Comparison of ENCODE assay signal across 8 mouse cellular contexts in genomic region chr15:83526424-83527091, GRCm38 (mm10). TPM values are rescaled to one million over a fixed set of nuclear protein-coding genes. Genes with fewer than 3 reads are reported as not detected.
DNase-seq lines count a peak whose midpoint lies in the region; ATAC-seq and TF ChIP-seq lines count a peak whose summit lies in the region.

Gene Bik (plus strand): TSS chr15:83526862.

- ATAC-seq in hindbrain, embryonic 13.5 days (ENCODE audit: low FRiP score): peak; percentile 68; the same call in 1 of the 2 replicates
- ATAC-seq in midbrain, embryonic 15.5 days (replicated peaks): peak; percentile 45; the same call in 1 of the 2 replicates

- H3K27me3 ChIP-seq in E14TG2a.4 (ENCODE audit: insufficient read depth, low read length): peaks cover 53% of the 10 kb centered on the region
- peaks cover 49% of the 10 kb centered on the region for H3K27me3 ChIP-seq in hindbrain, embryonic 13.5 days
- peaks cover 36% of the 10 kb centered on the region for H3K27me3 ChIP-seq in midbrain, embryonic 15.5 days (replicated peaks)

- H3K9ac ChIP-seq in hindbrain, embryonic 13.5 days: peak within 1 kb of the TSS; percentile 66
- H3K9ac ChIP-seq in midbrain, embryonic 15.5 days: peak within 1 kb of the TSS; percentile 26

- peak within 1 kb of the TSS; percentile 85 for H3K4me3 ChIP-seq in E14TG2a.4 (replicated peaks; ENCODE audit: low read length)
- peak within 1 kb of the TSS; percentile 80 for H3K4me3 ChIP-seq in bone marrow, adult 2 months (replicated peaks; ENCODE audit: control insufficient read depth, low read depth, low read length)
- peak within 1 kb of the TSS; percentile 49 for H3K4me3 ChIP-seq in hindbrain, embryonic 13.5 days
- peak within 1 kb of the TSS; percentile 45 for H3K4me3 ChIP-seq in midbrain, embryonic 15.5 days

- H3K27ac ChIP-seq in bone marrow, adult 2 months (ENCODE audit: control insufficient read depth, insufficient read depth, low read depth, low read length, poor library complexity): peak within 1 kb of the TSS; percentile 17; the same call in 1 of the 2 replicates
- H3K27ac ChIP-seq in hindbrain, embryonic 13.5 days: no peak within 1 kb of the TSS
- no peak within 1 kb of the TSS for H3K27ac ChIP-seq in midbrain, embryonic 15.5 days

- TF ChIP-seq CTCF in E14TG2a.4 (conservative IDR thresholded peaks at IDR 0.05; ENCODE audit: low read length): no peak
- no peak for TF ChIP-seq CTCF in bone marrow, adult 2 months (IDR thresholded peaks at IDR 0.05; ENCODE audit: control insufficient read depth, insufficient read depth, low read length)

- TF ChIP-seq POLR2A in bone marrow, adult 2 months (IDR thresholded peaks at IDR 0.05; ENCODE audit: borderline replicate concordance, control insufficient read depth, low read depth, low read length): no peak; the same call in 1 of the 2 replicates

- DNase-seq in forelimb bud, embryonic 11.5 days (ENCODE audit: low read depth, low spot score): peak; percentile 52
- DNase-seq in liver: peak; percentile 70
- peak; percentile 48 for DNase-seq in testis, postnatal 14 days (ENCODE audit: low spot score)
- DNase-seq in frontal cortex, postnatal 25 days (ENCODE audit: low spot score in 2 of 2): no peak

- peak within 1 kb of the TSS; percentile 82 for H3K4me2 ChIP-seq in hindbrain, embryonic 13.5 days
- peak within 1 kb of the TSS; percentile 94 for H3K4me2 ChIP-seq in midbrain, embryonic 15.5 days

- H3K4me1 ChIP-seq in E14TG2a.4 (replicated peaks; ENCODE audit: low read depth, low read length): peaks cover 56% of the 10 kb centered on the region
- H3K4me1 ChIP-seq in bone marrow, adult 2 months (ENCODE audit: control insufficient read depth, insufficient read depth, low read length): peaks cover 1% of the 10 kb centered on the region
- peaks cover 28% of the 10 kb centered on the region for H3K4me1 ChIP-seq in hindbrain, embryonic 13.5 days (replicated peaks)
- peaks cover 22% of the 10 kb centered on the region for H3K4me1 ChIP-seq in midbrain, embryonic 15.5 days

- H3K36me3 ChIP-seq in E14TG2a.4 (ENCODE audit: insufficient read depth, low read length): peaks cover 5% of the 10 kb centered on the region; the same call in 1 of the 2 replicates
- H3K36me3 ChIP-seq in hindbrain, embryonic 13.5 days: no peaks in the 10 kb centered on the region
- H3K36me3 ChIP-seq in midbrain, embryonic 15.5 days (replicated peaks): no peaks in the 10 kb centered on the region

- under 1% methylated on average over 45 of the region's 45 CpGs for WGBS in bone marrow, adult 2 months
- under 1% methylated on average over 38 of the region's 45 CpGs for WGBS in hindbrain, embryonic 13.5 days
- under 1% methylated on average over 40 of the region's 45 CpGs for WGBS in midbrain, embryonic 15.5 days

- H3K9me3 ChIP-seq in E14TG2a.4 (ENCODE audit: low read length): no peaks in the 10 kb centered on the region
- no peaks in the 10 kb centered on the region for H3K9me3 ChIP-seq in hindbrain, embryonic 13.5 days
- H3K9me3 ChIP-seq in midbrain, embryonic 15.5 days: no peaks in the 10 kb centered on the region

RNA-seq across cellular contexts. Expression of gene Bik, which starts in this region (rescaled TPM):
- 3.3 and 4.9 TPM in 2 replicates for polyA plus RNA-seq in bone marrow, adult 2 months (2011; ENCODE audit: insufficient read depth, insufficient read length, low replicate concordance, missing spikeins)
- 0.63 and 1.5 TPM in 2 replicates for polyA plus RNA-seq in hindbrain, embryonic 13.5 days (2015; fragmentation: Nextera tagmentation; extraction: Ambion mirVana)
- 0.30 and 0.56 TPM in 2 replicates for polyA plus RNA-seq in midbrain, embryonic 15.5 days (2015; fragmentation: Nextera tagmentation; extraction: Ambion mirVana)

Comparison
In these comparisons a context has a peak if more than half of its experiments do, and no peak if none do; other contexts are left out.
1. Peak in ATAC-seq, H3K4me3 ChIP-seq, H3K9ac ChIP-seq and H3K4me2 ChIP-seq in midbrain, embryonic 15.5 days; RNA of the gene not detected or under 1 TPM.
2. DNase-seq: peak in forelimb bud, embryonic 11.5 days (single experiment), liver (single experiment) and testis, postnatal 14 days (single experiment); none in frontal cortex, postnatal 25 days (0 of 2).
3. Peak in every context shown above with its lines, with median percentiles within 50 percentile points of each other: H3K4me3 ChIP-seq.